24 mouse cellular contexts compared by ENCODE assay signal in the genomic region with DNA sequence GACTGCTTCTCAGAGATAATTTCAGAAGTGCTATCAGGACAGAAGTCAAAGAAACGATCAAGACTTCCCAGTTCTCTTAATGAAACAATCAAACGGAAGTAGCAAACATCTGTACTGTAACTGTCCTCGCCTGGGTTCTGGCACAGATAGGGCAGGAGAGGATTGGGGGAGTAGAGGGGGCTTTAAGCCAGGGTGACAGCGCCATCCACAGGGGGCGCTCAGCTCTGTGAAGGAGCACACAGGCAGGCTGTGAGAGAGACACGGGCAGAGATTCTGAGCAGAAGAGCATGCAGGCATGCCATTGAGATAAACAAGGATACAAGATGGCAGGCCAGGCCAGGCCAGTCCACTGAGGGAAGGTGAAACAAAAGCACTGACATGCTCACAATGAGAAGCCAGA. TPM values are rescaled to one million over a fixed set of nuclear protein-coding genes. Genes with fewer than 3 reads are reported as not detected.
A peak's percentile ranks its signal among the peaks of the same experiment; 100 is the strongest.
DNase-seq lines count a peak whose midpoint lies in the region; ATAC-seq lines count a peak whose summit lies in the region.
"Had no signal": no experiment of that assay in that cellular context is flagged by ENCODE, and none has a peak within 500 bp of the region (broad histone marks: within the 10 kb centered on the region; RNA-seq: fewer than 3 reads in every experiment).

No protein-coding gene starts in this region.

- H3K9me3 ChIP-seq in liver, embryonic 12.5 days (replicated peaks), result no peaks in the 10 kb centered on the region
- no peaks in the 10 kb centered on the region for H3K9me3 ChIP-seq in kidney, embryonic 14.5 days (ENCODE audit: control insufficient read depth, low read length)
- H3K9me3 ChIP-seq: embryonic facial prominence, embryonic 15.5 days; forebrain, embryonic 10.5 days; heart, embryonic 15.5 days; limb, embryonic 10.5 days; liver, embryonic 15.5 days; midbrain, embryonic 12.5 days; neural tube, embryonic 12.5 days had no signal

- no peak overlapping the region for H3K4me2 ChIP-seq in liver, embryonic 12.5 days
- no peak overlapping the region for H3K4me2 ChIP-seq in kidney, embryonic 14.5 days (replicated peaks; ENCODE audit: low read depth, low read length)
- H3K4me2 ChIP-seq: embryonic facial prominence, embryonic 15.5 days; heart, embryonic 15.5 days; liver, embryonic 15.5 days; midbrain, embryonic 12.5 days; neural tube, embryonic 12.5 days had no signal

- ATAC-seq in liver, embryonic 12.5 days, result peak; percentile 64
- no peak for ATAC-seq in kidney, embryonic 14.5 days (ENCODE audit: low FRiP score, low TSS enrichment)
- ATAC-seq in frontal cortex, adult (ENCODE audit: low TSS enrichment), result no peak
- ATAC-seq: hindbrain, embryonic 16.5 days; intestine, postnatal 0 days had no signal

- peaks cover 10% of the 10 kb centered on the region; the same call in 1 of the 2 replicates for H3K4me1 ChIP-seq in liver, embryonic 12.5 days
- H3K4me1 ChIP-seq in kidney, embryonic 14.5 days (ENCODE audit: control insufficient read depth, insufficient read depth, low read length), result no peaks in the 10 kb centered on the region
- H3K4me1 ChIP-seq: embryonic facial prominence, embryonic 15.5 days; forebrain, embryonic 10.5 days; heart, embryonic 15.5 days; limb, embryonic 10.5 days; liver, embryonic 15.5 days; midbrain, embryonic 12.5 days; neural tube, embryonic 12.5 days had no signal

- peak; percentile 35 for DNase-seq in thymus, postnatal 4 days
- no peak for DNase-seq in thymus, postnatal 25 days
- DNase-seq in WW6 (ENCODE audit: low read depth, low spot score), result peak; percentile 13
- DNase-seq in frontal cortex, postnatal 36 days (ENCODE audit: low spot score in 2 of 2), result no peak
- DNase-seq: adrenal gland, postnatal 10 days; cerebellum, adult 11 months; cerebellum, postnatal 14 days; heart, adult 18-20 months; heart, postnatal 4 days; lung, postnatal 4 days; right cerebral cortex, postnatal 4 days had no signal

- 0 out of 2 replicates have a peak, but pooled peaks cover 5% of the 10 kb centered on the region for H3K27me3 ChIP-seq in liver, embryonic 12.5 days (replicated peaks)
- no peaks in the 10 kb centered on the region for H3K27me3 ChIP-seq in kidney, embryonic 14.5 days (ENCODE audit: control insufficient read depth, insufficient read depth, low read length)
- H3K27me3 ChIP-seq: embryonic facial prominence, embryonic 15.5 days; heart, embryonic 15.5 days; liver, embryonic 15.5 days; midbrain, embryonic 12.5 days; neural tube, embryonic 12.5 days had no signal

- no peak overlapping the region for H3K9ac ChIP-seq in liver, embryonic 12.5 days
- H3K9ac ChIP-seq in kidney, embryonic 14.5 days (ENCODE audit: low read depth, low read length), result no peak overlapping the region
- H3K9ac ChIP-seq: embryonic facial prominence, embryonic 15.5 days; heart, embryonic 15.5 days; liver, embryonic 15.5 days; midbrain, embryonic 12.5 days; neural tube, embryonic 12.5 days had no signal

- 32% methylated on average over 6 of the region's 6 CpGs for WGBS in liver, embryonic 12.5 days (ENCODE audit: insufficient replicate concordance)
- 69% methylated on average over 6 of the region's 6 CpGs for WGBS in kidney, embryonic 14.5 days

- H3K36me3 ChIP-seq in liver, embryonic 12.5 days, result no peaks in the 10 kb centered on the region
- H3K36me3 ChIP-seq in kidney, embryonic 14.5 days (ENCODE audit: control insufficient read depth, insufficient read depth, low read length), result no peaks in the 10 kb centered on the region
- H3K36me3 ChIP-seq: embryonic facial prominence, embryonic 15.5 days; forebrain, embryonic 10.5 days; heart, embryonic 15.5 days; limb, embryonic 10.5 days; liver, embryonic 15.5 days; midbrain, embryonic 12.5 days; neural tube, embryonic 12.5 days had no signal

- H3K4me3 ChIP-seq in liver, embryonic 12.5 days, result no peak overlapping the region
- no peak overlapping the region for H3K4me3 ChIP-seq in kidney, embryonic 14.5 days (ENCODE audit: low read length)
- H3K4me3 ChIP-seq: embryonic facial prominence, embryonic 15.5 days; forebrain, embryonic 10.5 days; heart, embryonic 15.5 days; limb, embryonic 10.5 days; liver, embryonic 15.5 days; midbrain, embryonic 12.5 days; neural tube, embryonic 12.5 days had no signal

- no peak overlapping the region for H3K27ac ChIP-seq in liver, embryonic 12.5 days
- no peak overlapping the region for H3K27ac ChIP-seq in kidney, embryonic 14.5 days (ENCODE audit: low read depth, low read length)
- H3K27ac ChIP-seq: embryonic facial prominence, embryonic 15.5 days; forebrain, embryonic 10.5 days; heart, embryonic 15.5 days; limb, embryonic 10.5 days; liver, embryonic 15.5 days; midbrain, embryonic 12.5 days; neural tube, embryonic 12.5 days; stomach, postnatal 0 days had no signal

RNA-seq across cellular contexts. Expression of a gene that starts 39.5 kb away (rescaled TPM):
- 9.0 and 9.1 TPM in 2 replicates for polyA plus RNA-seq in liver, embryonic 12.5 days (2016; fragmentation: Nextera tagmentation; extraction: Ambion mirVana)
- polyA plus RNA-seq in kidney, embryonic 14.5 days (2014; fragmentation: Nextera tagmentation; extraction: Ambion mirVana), result 26.9 and 33.7 TPM in 2 replicates

RNA-seq across cellular contexts. Expression of a gene that starts 43.9 kb away (rescaled TPM):
- polyA plus RNA-seq in liver, embryonic 12.5 days (2016; fragmentation: Nextera tagmentation; extraction: Ambion mirVana), result 0.06 and 0.14 TPM in 2 replicates
- 0.80 and 1.2 TPM in 2 replicates for polyA plus RNA-seq in kidney, embryonic 14.5 days (2014; fragmentation: Nextera tagmentation; extraction: Ambion mirVana)

Comparison
In these comparisons a context has a peak if more than half of its experiments do, and no peak if none do; other contexts are left out.
1. DNase-seq: peak in thymus, postnatal 4 days (single experiment) and WW6 (single experiment); none in thymus, postnatal 25 days (single experiment) and frontal cortex, postnatal 36 days (0 of 2).